Mouse (Mus musculus): ENCODE measurements around the gene Wdtc1. TPM values are rescaled to one million over a fixed set of nuclear protein-coding genes. Genes with fewer than 3 reads are reported as not detected.

Gene Wdtc1
- polyA plus RNA-seq, 1 experiment from 2014 or later = 8.1 TPM

- 52% methylated on average over 12 of the region's 12 CpGs for WGBS (ENCODE audit: insufficient replicate concordance)
- peaks cover 54% of the 10 kb centered on the region for H3K36me3 ChIP-seq (replicated peaks)
- H3K4me2 ChIP-seq = no peak overlapping the region
- H3K27ac ChIP-seq (replicated peaks) = no peak overlapping the region
- no peaks in the 10 kb centered on the region; the same call in 1 of the 2 replicates for H3K4me1 ChIP-seq (replicated peaks)
- ATAC-seq (ENCODE audit: insufficient read depth) = no peak
- H3K9ac ChIP-seq = no peak overlapping the region
- H3K9me3 ChIP-seq (replicated peaks) = no peaks in the 10 kb centered on the region
- H3K27me3 ChIP-seq = no peaks in the 10 kb centered on the region
- H3K4me3 ChIP-seq (replicated peaks) = no peak overlapping the region
Measured at GRCm38 (mm10) chr4:133298516-133299365, 54.5 kb downstream of the Wdtc1 start.

- H3K4me3 ChIP-seq (replicated peaks) = no peak overlapping the region
- H3K4me2 ChIP-seq = no peak overlapping the region
- H3K9me3 ChIP-seq (replicated peaks) = no peaks in the 10 kb centered on the region
- peaks cover 55% of the 10 kb centered on the region for H3K36me3 ChIP-seq (replicated peaks)
- no peak overlapping the region for H3K27ac ChIP-seq (replicated peaks)
- no peaks in the 10 kb centered on the region for H3K27me3 ChIP-seq
- ATAC-seq (ENCODE audit: insufficient read depth) = no peak
- WGBS (ENCODE audit: insufficient replicate concordance) = 4% methylated on average over 5 of the region's 5 CpGs
- no peaks in the 10 kb centered on the region; the same call in 1 of the 2 replicates for H3K4me1 ChIP-seq (replicated peaks)
- no peak overlapping the region for H3K9ac ChIP-seq
Measured at GRCm38 (mm10) chr4:133297801-133298238, 55.5 kb downstream of the Wdtc1 start.

GRCm38 (mm10) chr4:133297360-133297759 is 55.9 kb downstream of the Wdtc1 start:
- no peaks in the 10 kb centered on the region for H3K27me3 ChIP-seq
- H3K4me3 ChIP-seq (replicated peaks) = no peak overlapping the region
- H3K9me3 ChIP-seq (replicated peaks) = no peaks in the 10 kb centered on the region
- H3K4me1 ChIP-seq (replicated peaks) = no peaks in the 10 kb centered on the region; the same call in 1 of the 2 replicates
- H3K4me2 ChIP-seq = no peak overlapping the region
- H3K36me3 ChIP-seq (replicated peaks) = peaks cover 54% of the 10 kb centered on the region
- H3K9ac ChIP-seq = no peak overlapping the region
- ATAC-seq (ENCODE audit: insufficient read depth) = no peak
- no peak overlapping the region for H3K27ac ChIP-seq (replicated peaks)
- 66% methylated on average over 10 of the region's 10 CpGs for WGBS (ENCODE audit: insufficient replicate concordance)

GRCm38 (mm10) chr4:133294084-133294483 is 59.2 kb downstream of the Wdtc1 start:
- H3K9ac ChIP-seq = no peak overlapping the region
- no peak overlapping the region for H3K27ac ChIP-seq (replicated peaks)
- no peaks in the 10 kb centered on the region for H3K27me3 ChIP-seq
- H3K4me1 ChIP-seq (replicated peaks) = peaks cover 8% of the 10 kb centered on the region
- 81% methylated on average over 11 of the region's 11 CpGs for WGBS (ENCODE audit: insufficient replicate concordance)
- no peak overlapping the region for H3K4me3 ChIP-seq (replicated peaks)
- ATAC-seq (ENCODE audit: insufficient read depth) = no peak
- no peaks in the 10 kb centered on the region for H3K9me3 ChIP-seq (replicated peaks)
- H3K36me3 ChIP-seq (replicated peaks) = peaks cover 34% of the 10 kb centered on the region
- H3K4me2 ChIP-seq = no peak overlapping the region

GRCm38 (mm10) chr4:133292901-133293843 is 60.1 kb downstream of the Wdtc1 start:
- no peaks in the 10 kb centered on the region for H3K9me3 ChIP-seq (replicated peaks)
- H3K27me3 ChIP-seq = no peaks in the 10 kb centered on the region
- H3K9ac ChIP-seq = no peak overlapping the region; the same call in 1 of the 2 replicates
- ATAC-seq (ENCODE audit: insufficient read depth) = no peak
- H3K36me3 ChIP-seq (replicated peaks) = peaks cover 34% of the 10 kb centered on the region
- H3K27ac ChIP-seq (replicated peaks) = no peak overlapping the region
- no peak overlapping the region for H3K4me2 ChIP-seq
- H3K4me3 ChIP-seq (replicated peaks) = no peak overlapping the region
- peaks cover 8% of the 10 kb centered on the region for H3K4me1 ChIP-seq (replicated peaks)
- 67% methylated on average over 24 of the region's 24 CpGs for WGBS (ENCODE audit: insufficient replicate concordance)

- no peak overlapping the region for H3K27ac ChIP-seq (replicated peaks)
- 79% methylated on average over 4 of the region's 4 CpGs for WGBS (ENCODE audit: insufficient replicate concordance)
Measured at GRCm38 (mm10) chr4:133292405-133292804, 60.9 kb downstream of the Wdtc1 start.

GRCm38 (mm10) chr4:133291255-133291654 is 62.0 kb downstream of the Wdtc1 start:
- H3K4me1 ChIP-seq (replicated peaks) = peaks cover 28% of the 10 kb centered on the region
- peaks cover 19% of the 10 kb centered on the region for H3K36me3 ChIP-seq (replicated peaks)
- no peak overlapping the region for H3K4me3 ChIP-seq (replicated peaks)
- no peak overlapping the region for H3K4me2 ChIP-seq
- H3K9ac ChIP-seq = no peak overlapping the region
- WGBS (ENCODE audit: insufficient replicate concordance) = 38% methylated on average over 1 of the region's 1 CpGs
- H3K27me3 ChIP-seq = no peaks in the 10 kb centered on the region
- no peak overlapping the region for H3K27ac ChIP-seq (replicated peaks)
- ATAC-seq (ENCODE audit: insufficient read depth) = peak; percentile 46
- H3K9me3 ChIP-seq (replicated peaks) = no peaks in the 10 kb centered on the region

More at GRCm38 (mm10) chr4:133292405-133292804, 60.9 kb downstream of the Wdtc1 start:
- no peak overlapping the region for H3K4me2 ChIP-seq
- H3K27me3 ChIP-seq = no peaks in the 10 kb centered on the region
- peaks cover 29% of the 10 kb centered on the region for H3K36me3 ChIP-seq (replicated peaks)
- peaks cover 16% of the 10 kb centered on the region for H3K4me1 ChIP-seq (replicated peaks)
- no peak for ATAC-seq (ENCODE audit: insufficient read depth)
- H3K9me3 ChIP-seq (replicated peaks) = no peaks in the 10 kb centered on the region
- H3K9ac ChIP-seq = no peak overlapping the region
- no peak overlapping the region for H3K4me3 ChIP-seq (replicated peaks)

GRCm38 (mm10) chr4:133286476-133287077 is 66.7 kb downstream of the Wdtc1 start:
- H3K9ac ChIP-seq = no peak overlapping the region
- H3K27me3 ChIP-seq = no peaks in the 10 kb centered on the region
- H3K4me1 ChIP-seq (replicated peaks) = peaks cover 66% of the 10 kb centered on the region
- no peak overlapping the region for H3K4me3 ChIP-seq (replicated peaks)
- H3K27ac ChIP-seq (replicated peaks) = peak overlapping the region; percentile 81
- no peaks in the 10 kb centered on the region for H3K36me3 ChIP-seq (replicated peaks)
- no peaks in the 10 kb centered on the region for H3K9me3 ChIP-seq (replicated peaks)
- ATAC-seq (ENCODE audit: insufficient read depth) = no peak; the same call in 1 of the 2 replicates
- H3K4me2 ChIP-seq = peak overlapping the region; percentile 51
- 44% methylated on average over 4 of the region's 4 CpGs for WGBS (ENCODE audit: insufficient replicate concordance)

GRCm38 (mm10) chr4:133285950-133286349 is 67.3 kb downstream of the Wdtc1 start:
- Histone ChIP-seq H3K27ac (replicated peaks) (peak overlapping the region; percentile 81), H3K36me3 (replicated peaks) (no peaks in the 10 kb centered on the region), H3K4me3 (replicated peaks) (no peak overlapping the region; the same call in 1 of the 2 replicates), H3K9me3 (replicated peaks) (no peaks in the 10 kb centered on the region), H3K4me2 (peak overlapping the region; percentile 51), H3K27me3 (no peaks in the 10 kb centered on the region), H3K9ac (no peak overlapping the region), H3K4me1 (replicated peaks) (peaks cover 65% of the 10 kb centered on the region)
- WGBS (ENCODE audit: insufficient replicate concordance) = 10% methylated on average over 5 of the region's 5 CpGs
- peak; percentile 89 for ATAC-seq (ENCODE audit: insufficient read depth)

GRCm38 (mm10) chr4:133285299-133285698 is 68.0 kb downstream of the Wdtc1 start:
- H3K27ac ChIP-seq (replicated peaks) = peak overlapping the region; percentile 81
- no peaks in the 10 kb centered on the region for H3K36me3 ChIP-seq (replicated peaks)
- 0 out of 2 replicates have a peak overlapping the region, but pooled peaks have one; percentile 16 for H3K9ac ChIP-seq
- no peaks in the 10 kb centered on the region for H3K27me3 ChIP-seq
- ATAC-seq (ENCODE audit: insufficient read depth) = peak; percentile 82
- H3K4me3 ChIP-seq (replicated peaks) = no peak overlapping the region
- H3K4me2 ChIP-seq = peak overlapping the region; percentile 51
- 22% methylated on average over 3 of the region's 3 CpGs for WGBS (ENCODE audit: insufficient replicate concordance)
- peaks cover 63% of the 10 kb centered on the region for H3K4me1 ChIP-seq (replicated peaks)
- H3K9me3 ChIP-seq (replicated peaks) = no peaks in the 10 kb centered on the region

Data from liver, embryonic 15.5 days (tissue).